Mouse (Mus musculus): Measurements from ENCODE around the gene Cfdp1. TPM values are rescaled to one million over a fixed set of nuclear protein-coding genes. Genes with fewer than 3 reads are reported as not detected.

Cfdp1 gene
- polyA plus RNA-seq, 1 experiment = 2.2 TPM

DNA sequence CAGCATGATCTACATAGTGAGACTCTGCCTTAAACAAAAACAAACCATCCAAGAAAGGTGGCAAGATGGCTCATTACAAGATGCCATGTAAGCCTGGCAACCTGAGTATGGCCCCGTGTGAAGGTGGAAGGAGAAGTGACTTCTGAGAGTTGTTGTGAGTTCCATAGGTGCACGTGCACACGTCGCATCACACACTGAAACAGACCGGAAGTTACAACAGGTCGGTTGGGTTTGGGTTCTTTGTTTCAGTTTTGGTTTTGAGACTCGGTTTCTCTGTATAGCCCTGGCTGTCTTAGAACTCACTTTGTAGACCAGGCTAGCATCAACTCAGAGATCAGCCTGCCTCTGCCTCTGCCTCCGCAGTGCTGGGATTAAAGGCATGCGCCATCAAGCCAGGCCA, 40.3 kb downstream of the Cfdp1 start:
- TF ChIP-seq GATA1 (IDR thresholded peaks at IDR 0.05; ENCODE audit: low read length) (no peak), TAL1 (IDR thresholded peaks at IDR 0.05; ENCODE audit: low read length) (no peak)
- Histone ChIP-seq H3K27me3 (ENCODE audit: control insufficient read depth) (no peaks in the 10 kb centered on the region), H3K4me1 (ENCODE audit: control insufficient read depth) (peaks cover 3% of the 10 kb centered on the region), H3K36me3 (ENCODE audit: control insufficient read depth) (peaks cover 56% of the 10 kb centered on the region), H3K4me3 (replicated peaks) (no peak overlapping the region), H3K9me3 (ENCODE audit: control insufficient read depth, low read length) (no peaks in the 10 kb centered on the region)

GRCm38 (mm10) chr8:111812835-111813234, 41.3 kb downstream of the Cfdp1 start:
- no peak overlapping the region for H3K4me3 ChIP-seq (replicated peaks)
- peaks cover 3% of the 10 kb centered on the region for H3K4me1 ChIP-seq (ENCODE audit: control insufficient read depth)
- H3K9me3 ChIP-seq (ENCODE audit: control insufficient read depth, low read length) = no peaks in the 10 kb centered on the region
- H3K36me3 ChIP-seq (ENCODE audit: control insufficient read depth) = peaks cover 56% of the 10 kb centered on the region
- TF ChIP-seq TAL1 (IDR thresholded peaks at IDR 0.05; ENCODE audit: low read length) (no peak), GATA1 (IDR thresholded peaks at IDR 0.05; ENCODE audit: low read length) (no peak)
- no peaks in the 10 kb centered on the region for H3K27me3 ChIP-seq (ENCODE audit: control insufficient read depth)

- Histone ChIP-seq H3K4me1 (ENCODE audit: control insufficient read depth) (peaks cover 3% of the 10 kb centered on the region), H3K9me3 (ENCODE audit: control insufficient read depth, low read length) (no peaks in the 10 kb centered on the region), H3K36me3 (ENCODE audit: control insufficient read depth) (peaks cover 47% of the 10 kb centered on the region), H3K27me3 (ENCODE audit: control insufficient read depth) (no peaks in the 10 kb centered on the region), H3K4me3 (replicated peaks) (no peak overlapping the region)
- no peak for TF ChIP-seq GATA1 (IDR thresholded peaks at IDR 0.05; ENCODE audit: low read length)
- no peak for TF ChIP-seq TAL1 (IDR thresholded peaks at IDR 0.05; ENCODE audit: low read length)
Measured at GRCm38 (mm10) chr8:111810656-111811336, 43.3 kb downstream of the Cfdp1 start.

DNA sequence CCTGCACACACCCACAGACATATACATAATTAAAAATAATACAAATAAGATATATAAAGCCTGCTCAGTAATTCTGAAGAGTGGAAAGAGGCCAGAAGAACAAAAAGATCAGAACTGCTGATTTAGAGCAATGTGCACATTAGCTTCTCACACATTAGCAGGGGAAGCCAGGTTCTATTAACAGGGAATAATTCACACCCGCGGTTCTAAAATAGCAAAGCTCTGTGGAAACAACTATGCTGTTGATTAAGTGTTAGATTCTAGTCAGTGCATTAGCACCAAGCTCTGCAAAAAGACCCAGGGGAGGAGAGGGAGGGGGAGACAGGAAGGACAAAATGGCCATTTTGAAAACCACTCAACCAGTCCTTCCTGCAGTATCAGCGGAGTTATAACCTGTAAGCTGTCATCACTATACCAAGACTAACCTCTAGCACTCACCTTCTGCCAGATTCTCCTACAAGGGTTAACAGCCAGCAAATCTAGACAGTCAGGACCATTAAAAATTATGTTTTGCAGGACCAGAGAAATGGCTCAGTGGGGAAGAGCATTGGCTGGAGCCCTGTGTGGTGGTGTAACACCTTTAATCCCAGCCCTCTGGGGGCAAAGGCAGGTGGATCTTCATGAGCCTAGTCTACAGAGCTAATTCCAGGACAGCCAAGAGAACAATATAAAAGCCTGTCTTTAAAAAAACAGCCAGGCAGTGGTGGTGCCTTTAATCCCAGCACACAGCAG, 45.0 kb downstream of the Cfdp1 start:
- peaks cover 3% of the 10 kb centered on the region for H3K4me1 ChIP-seq (ENCODE audit: control insufficient read depth)
- H3K4me3 ChIP-seq (replicated peaks) = no peak overlapping the region
- no peaks in the 10 kb centered on the region for H3K27me3 ChIP-seq (ENCODE audit: control insufficient read depth)
- TF ChIP-seq TAL1 (IDR thresholded peaks at IDR 0.05; ENCODE audit: low read length) = no peak
- no peak for TF ChIP-seq GATA1 (IDR thresholded peaks at IDR 0.05; ENCODE audit: low read length)
- H3K36me3 ChIP-seq (ENCODE audit: control insufficient read depth) = peaks cover 37% of the 10 kb centered on the region
- no peaks in the 10 kb centered on the region for H3K9me3 ChIP-seq (ENCODE audit: control insufficient read depth, low read length)

DNA sequence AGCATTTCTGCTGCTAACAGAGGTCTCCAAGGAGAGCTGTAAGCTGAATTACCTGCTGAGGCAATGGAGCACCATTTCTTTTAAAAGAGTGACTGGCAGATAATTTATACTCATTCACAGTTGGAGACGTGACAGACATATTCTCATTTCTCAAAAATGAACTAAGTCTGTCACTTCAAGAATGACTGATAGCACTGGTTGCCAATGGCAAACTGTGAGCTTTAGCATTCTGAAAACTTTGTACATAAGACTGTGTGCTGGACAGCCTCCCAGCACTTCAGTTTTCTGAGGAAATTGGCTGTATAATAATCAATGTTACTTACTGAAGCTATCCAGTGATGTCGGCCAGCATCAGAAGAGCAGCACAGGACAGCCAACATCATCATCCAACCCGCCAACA, 46.1 kb downstream of the Cfdp1 start:
- no peaks in the 10 kb centered on the region for H3K9me3 ChIP-seq (ENCODE audit: control insufficient read depth, low read length)
- no peaks in the 10 kb centered on the region; the same call in 1 of the 2 replicates for H3K4me1 ChIP-seq (ENCODE audit: control insufficient read depth)
- TF ChIP-seq TAL1 (IDR thresholded peaks at IDR 0.05; ENCODE audit: low read length) = no peak
- no peak overlapping the region for H3K4me3 ChIP-seq (replicated peaks)
- H3K36me3 ChIP-seq (ENCODE audit: control insufficient read depth) = peaks cover 37% of the 10 kb centered on the region
- H3K27me3 ChIP-seq (ENCODE audit: control insufficient read depth) = no peaks in the 10 kb centered on the region

- Histone ChIP-seq H3K4me3 (replicated peaks) (no peak overlapping the region), H3K9me3 (ENCODE audit: control insufficient read depth, low read length) (no peaks in the 10 kb centered on the region), H3K4me1 (ENCODE audit: control insufficient read depth) (no peaks in the 10 kb centered on the region), H3K27me3 (ENCODE audit: control insufficient read depth) (no peaks in the 10 kb centered on the region), H3K36me3 (ENCODE audit: control insufficient read depth) (peaks cover 27% of the 10 kb centered on the region)
- no peak for TF ChIP-seq GATA1 (IDR thresholded peaks at IDR 0.05; ENCODE audit: low read length)
- TF ChIP-seq TAL1 (IDR thresholded peaks at IDR 0.05; ENCODE audit: low read length) = no peak
Measured at GRCm38 (mm10) chr8:111803362-111803761, 50.7 kb downstream of the Cfdp1 start.

GRCm38 (mm10) chr8:111802256-111802655, 51.8 kb downstream of the Cfdp1 start:
- H3K4me3 ChIP-seq (replicated peaks) = no peak overlapping the region
- H3K36me3 ChIP-seq (ENCODE audit: control insufficient read depth) = peaks cover 29% of the 10 kb centered on the region
- H3K9me3 ChIP-seq (ENCODE audit: control insufficient read depth, low read length) = no peaks in the 10 kb centered on the region
- no peaks in the 10 kb centered on the region for H3K27me3 ChIP-seq (ENCODE audit: control insufficient read depth)
- TF ChIP-seq TAL1 (IDR thresholded peaks at IDR 0.05; ENCODE audit: low read length) (no peak), GATA1 (IDR thresholded peaks at IDR 0.05; ENCODE audit: low read length) (no peak)
- no peaks in the 10 kb centered on the region for H3K4me1 ChIP-seq (ENCODE audit: control insufficient read depth)

DNA sequence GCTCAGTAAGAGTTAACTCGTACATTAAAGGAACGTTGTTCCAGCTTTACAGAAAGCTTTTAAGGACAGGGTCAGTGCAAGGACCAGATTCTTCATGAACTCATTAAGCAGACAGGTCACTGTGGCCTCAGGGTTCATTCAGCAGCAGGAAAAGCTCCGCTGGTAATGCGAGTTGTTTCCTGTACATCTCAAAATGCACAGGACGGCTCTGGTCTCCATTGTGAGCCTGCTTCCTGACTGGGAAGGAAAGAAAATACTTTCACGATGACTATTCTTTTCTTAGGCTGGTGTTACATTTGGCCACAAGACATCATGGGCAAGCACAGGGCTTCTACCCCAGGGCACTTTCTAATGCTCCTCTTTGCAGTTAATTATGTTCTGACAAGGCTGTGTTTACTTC, 52.6 kb downstream of the Cfdp1 start:
- no peak overlapping the region for H3K4me3 ChIP-seq (replicated peaks)
- H3K36me3 ChIP-seq (ENCODE audit: control insufficient read depth) = peaks cover 37% of the 10 kb centered on the region
- no peaks in the 10 kb centered on the region for H3K27me3 ChIP-seq (ENCODE audit: control insufficient read depth)
- TF ChIP-seq TAL1 (IDR thresholded peaks at IDR 0.05; ENCODE audit: low read length) (no peak), GATA1 (IDR thresholded peaks at IDR 0.05; ENCODE audit: low read length) (no peak)
- no peaks in the 10 kb centered on the region for H3K4me1 ChIP-seq (ENCODE audit: control insufficient read depth)
- no peaks in the 10 kb centered on the region for H3K9me3 ChIP-seq (ENCODE audit: control insufficient read depth, low read length)

- Histone ChIP-seq H3K9me3 (ENCODE audit: control insufficient read depth, low read length) (no peaks in the 10 kb centered on the region), H3K4me1 (ENCODE audit: control insufficient read depth) (no peaks in the 10 kb centered on the region), H3K36me3 (ENCODE audit: control insufficient read depth) (peaks cover 32% of the 10 kb centered on the region), H3K4me3 (replicated peaks) (no peak overlapping the region), H3K27me3 (ENCODE audit: control insufficient read depth) (no peaks in the 10 kb centered on the region)
- TF ChIP-seq TAL1 (IDR thresholded peaks at IDR 0.05; ENCODE audit: low read length) = no peak
- no peak for TF ChIP-seq GATA1 (IDR thresholded peaks at IDR 0.05; ENCODE audit: low read length)
Measured at GRCm38 (mm10) chr8:111796528-111796927, 57.6 kb downstream of the Cfdp1 start.
